Mouse (Mus musculus) natural killer cell, adult 2 months (primary cell): ENCODE measurements around the gene Aftph.
"Not testable (repeated sequence)": the region's sequence is repeated elsewhere in the genome, so short reads cannot be mapped to it uniquely, and the experiment has no call there.

Source experiments
- DNase-seq, 2 experiments: peaks; one replicate each; pipeline ENCODE4 v3.0.0; 2022; ENCODE audit warnings: low spot score in 2 of 2

The Aftph gene

GRCm38 (mm10) chr11:20741201-20742100, at the start of gene Aftph:
Aftph (minus strand) TSS chr11:20741589.
- peak; percentile 96 to 98 for DNase-seq

GRCm38 (mm10) chr11:20789015-20789414, 47.6 kb upstream of the Aftph start:
- DNase-seq: no peak

GRCm38 (mm10) chr11:20788070-20788469, 46.7 kb upstream of the Aftph start:
- no peak for DNase-seq

- DNase-seq: no peak
Measured at GRCm38 (mm10) chr11:20786191-20786590, 44.8 kb upstream of the Aftph start.

GRCm38 (mm10) chr11:20785186-20785585, 43.8 kb upstream of the Aftph start:
- no peak for DNase-seq

- no peak for DNase-seq
Measured at GRCm38 (mm10) chr11:20784776-20785175, 43.4 kb upstream of the Aftph start.

GRCm38 (mm10) chr11:20783467-20783866, 42.1 kb upstream of the Aftph start:
- DNase-seq: no peak

GRCm38 (mm10) chr11:20782620-20783019, 41.2 kb upstream of the Aftph start:
- DNase-seq: no peak

- no peak for DNase-seq
Measured at GRCm38 (mm10) chr11:20780312-20780711, 38.9 kb upstream of the Aftph start.

- DNase-seq: no peak
Measured at GRCm38 (mm10) chr11:20778861-20779563, 37.6 kb upstream of the Aftph start.

GRCm38 (mm10) chr11:20778298-20778697, 36.9 kb upstream of the Aftph start:
- DNase-seq: no peak

- DNase-seq: no peak
Measured at GRCm38 (mm10) chr11:20776668-20777067, 35.3 kb upstream of the Aftph start.

- DNase-seq: no peak
Measured at GRCm38 (mm10) chr11:20772642-20773041, 31.3 kb upstream of the Aftph start.

GRCm38 (mm10) chr11:20771827-20772226, 30.4 kb upstream of the Aftph start:
- not testable (repeated sequence) for DNase-seq

GRCm38 (mm10) chr11:20761984-20762383, 20.6 kb upstream of the Aftph start:
- DNase-seq: not testable (repeated sequence)

GRCm38 (mm10) chr11:20750573-20750972, 9.2 kb upstream of the Aftph start:
- no peak for DNase-seq

GRCm38 (mm10) chr11:20743353-20743752, 2.0 kb upstream of the Aftph start:
- no peak for DNase-seq

- DNase-seq: peak; percentile 77 to 79
Measured at GRCm38 (mm10) chr11:20742361-20742897, 1.0 kb upstream of the Aftph start.

GRCm38 (mm10) chr11:20740481-20741200, 748 bp downstream of the Aftph start:
- peak; percentile 41 to 55 for DNase-seq

GRCm38 (mm10) chr11:20734066-20734465, 7.3 kb downstream of the Aftph start:
- no peak for DNase-seq

- no peak for DNase-seq
Measured at GRCm38 (mm10) chr11:20733486-20734030, 7.8 kb downstream of the Aftph start.

- DNase-seq: no peak
Measured at GRCm38 (mm10) chr11:20729403-20729802, 12.0 kb downstream of the Aftph start.
